Mouse (Mus musculus): ENCODE results near the gene Tpd52l2. TPM values are rescaled to one million over a fixed set of nuclear protein-coding genes. Genes with fewer than 3 reads are reported as not detected.

The Tpd52l2 gene
- polyA plus RNA-seq (2016; fragmentation: Nextera tagmentation; extraction: Ambion mirVana), result 151 and 158 TPM in 2 replicates

DNA sequence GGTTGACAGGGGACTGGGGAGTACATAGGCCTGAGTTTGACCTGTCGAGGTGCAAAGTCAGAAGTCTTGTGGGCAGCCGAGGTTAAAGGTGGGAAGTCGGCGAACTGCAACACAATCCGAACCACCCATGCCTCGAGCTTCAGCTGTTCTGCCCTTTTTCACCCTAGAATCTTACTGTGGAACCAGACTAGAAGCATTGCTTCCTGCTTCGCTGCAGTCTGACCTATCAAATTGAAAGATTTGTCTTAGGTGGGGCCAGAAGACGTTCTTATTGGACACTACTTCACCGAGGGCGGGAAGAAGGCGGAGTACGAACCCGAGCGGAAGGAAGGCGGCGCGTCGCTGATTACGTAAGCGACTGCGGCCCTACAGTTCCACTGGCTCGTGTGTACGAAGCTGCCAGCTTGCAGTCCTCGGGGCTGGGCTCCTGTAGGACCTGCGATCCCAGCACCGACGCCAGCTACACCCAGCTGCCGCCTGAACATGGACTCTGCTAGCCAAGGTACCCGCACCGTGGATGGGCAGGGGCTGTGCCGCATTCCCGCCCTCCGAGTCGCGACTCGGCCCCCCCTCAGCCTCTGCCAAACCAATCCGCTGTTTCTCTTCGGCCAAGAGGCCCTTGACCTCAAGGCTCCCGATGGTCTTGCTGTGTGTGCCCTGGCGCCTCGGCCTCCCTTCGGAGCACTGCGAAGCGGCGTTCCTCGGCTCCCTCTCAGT lies at the start of gene Tpd52l2:
Tpd52l2 (plus strand) TSS at position 312 of the 717 bp plus-strand sequence.
- under 1% methylated on average over 46 of the region's 46 CpGs for WGBS

DNA sequence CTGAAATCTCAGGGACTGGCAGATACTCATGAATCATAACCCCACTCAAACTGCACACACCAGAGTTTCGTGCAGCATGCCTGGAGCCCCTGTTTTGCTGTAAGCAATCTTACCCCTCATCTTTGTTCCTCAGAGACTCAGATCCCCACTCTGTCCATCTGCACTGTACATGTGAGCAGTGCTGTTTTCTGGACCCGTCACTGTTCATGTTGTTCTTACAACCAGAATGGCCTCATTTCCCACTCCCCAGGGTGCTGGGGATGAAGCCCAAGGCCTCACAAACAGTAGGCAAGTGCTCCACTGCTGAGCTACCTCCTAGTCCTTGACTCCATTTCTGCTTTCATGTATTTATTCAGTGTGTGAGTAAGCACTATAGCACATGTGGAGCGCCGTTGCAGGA lies 44.8 kb upstream of the Tpd52l2 start:
- WGBS, result 81% methylated on average over 4 of the region's 4 CpGs
- Histone ChIP-seq H3K36me3 (replicated peaks) (peaks cover 6% of the 10 kb centered on the region), H3K27me3 (ENCODE audit: poor library complexity, severe bottlenecking) (peaks cover 3% of the 10 kb centered on the region), H3K4me1 (peaks cover 3% of the 10 kb centered on the region; the same call in 1 of the 2 replicates), H3K9me3 (peaks cover 4% of the 10 kb centered on the region; the same call in 1 of the 2 replicates), H3K27ac (no peak overlapping the region), H3K4me3 (no peak overlapping the region)
- no peak for DNase-seq (ENCODE audit: extremely low spot score, low spot score)

More for the DNA sequence above, at the start of gene Tpd52l2:
- Histone ChIP-seq H3K27ac (peak within 1 kb of the TSS; percentile 89), H3K9me3 (no peaks in the 10 kb centered on the region), H3K36me3 (replicated peaks) (peaks cover 30% of the 10 kb centered on the region), H3K4me3 (peak within 1 kb of the TSS; percentile 83), H3K4me1 (peaks cover 20% of the 10 kb centered on the region), H3K27me3 (ENCODE audit: poor library complexity, severe bottlenecking) (no peaks in the 10 kb centered on the region)
- DNase-seq (ENCODE audit: extremely low spot score, low spot score), result peak; percentile 93

DNA sequence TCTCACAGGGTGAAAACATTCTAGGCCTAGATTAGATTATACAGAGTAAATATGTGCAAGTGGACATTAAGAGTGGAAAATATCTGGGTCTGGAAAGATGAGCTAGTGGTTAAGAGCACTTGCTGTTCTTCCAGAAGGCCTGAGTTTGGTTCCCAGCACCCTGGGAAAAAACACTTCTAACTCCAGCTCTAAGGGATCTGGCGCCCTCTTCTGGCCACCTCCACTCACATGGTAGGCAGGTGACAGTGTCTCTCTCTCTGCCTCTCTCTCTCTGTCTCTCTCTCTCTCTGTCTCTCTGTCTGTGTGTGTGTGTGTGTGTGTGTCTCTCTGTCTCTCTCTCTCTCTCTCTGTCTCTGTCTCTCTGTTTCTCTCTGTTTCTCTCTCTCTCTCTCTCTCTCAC lies 43.7 kb upstream of the Tpd52l2 start:
- no peak for DNase-seq (ENCODE audit: extremely low spot score, low spot score)
- Histone ChIP-seq H3K36me3 (replicated peaks) (peaks cover 6% of the 10 kb centered on the region), H3K27me3 (ENCODE audit: poor library complexity, severe bottlenecking) (peaks cover 13% of the 10 kb centered on the region), H3K4me1 (peaks cover 13% of the 10 kb centered on the region), H3K4me3 (no peak overlapping the region), H3K9me3 (peaks cover 4% of the 10 kb centered on the region; the same call in 1 of the 2 replicates), H3K27ac (no peak overlapping the region)
- WGBS, result 45% methylated on average over 1 of the region's 1 CpGs

DNA sequence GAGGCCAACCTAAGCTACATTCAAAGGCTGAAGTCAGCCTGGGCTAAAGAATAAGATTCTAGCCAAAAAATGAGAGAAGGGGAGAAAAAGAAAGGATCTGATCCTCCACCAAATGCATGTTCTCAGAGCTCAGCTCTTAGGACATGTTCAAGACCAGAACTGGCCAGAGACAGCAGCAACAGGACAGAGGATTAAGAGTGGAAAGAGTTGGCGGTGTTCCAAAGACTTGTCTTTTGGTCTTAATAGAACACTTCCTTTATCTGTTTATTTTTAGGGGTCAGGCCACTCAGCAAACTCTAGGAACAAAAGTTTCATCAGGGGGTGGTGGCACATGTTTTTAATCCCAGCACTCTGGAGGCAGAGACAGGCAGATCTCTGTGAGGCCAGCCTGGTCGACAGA lies 41.0 kb upstream of the Tpd52l2 start:
- H3K27ac ChIP-seq, result no peak overlapping the region
- H3K4me1 ChIP-seq, result peaks cover 33% of the 10 kb centered on the region
- 82% methylated on average over 2 of the region's 2 CpGs for WGBS
- H3K27me3 ChIP-seq (ENCODE audit: poor library complexity, severe bottlenecking), result peaks cover 14% of the 10 kb centered on the region
- peaks cover 6% of the 10 kb centered on the region for H3K36me3 ChIP-seq (replicated peaks)
- H3K4me3 ChIP-seq, result no peak overlapping the region
- H3K9me3 ChIP-seq, result peaks cover 4% of the 10 kb centered on the region; the same call in 1 of the 2 replicates
- no peak for DNase-seq (ENCODE audit: extremely low spot score, low spot score)

DNA sequence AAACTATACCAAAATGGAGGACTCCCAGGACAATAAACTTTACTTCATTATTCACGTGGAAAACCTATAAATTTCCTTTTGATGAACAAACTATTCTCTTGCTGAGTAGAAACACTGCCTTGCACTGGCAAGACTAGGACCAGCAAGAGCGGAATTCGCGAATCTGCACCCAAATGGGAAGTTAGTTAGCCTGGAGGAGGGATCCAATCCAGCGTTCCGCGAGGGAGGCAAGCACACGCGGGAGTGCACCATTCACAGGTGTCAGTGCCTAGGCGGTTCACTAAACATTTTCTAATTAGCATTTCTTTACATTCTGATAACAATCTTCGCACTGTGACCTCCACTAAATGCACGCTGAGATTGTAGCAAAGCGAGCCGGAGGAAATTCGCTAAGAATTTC lies 39.1 kb upstream of the Tpd52l2 start:
- Histone ChIP-seq H3K27ac (no peak overlapping the region), H3K9me3 (peaks cover 4% of the 10 kb centered on the region; the same call in 1 of the 2 replicates), H3K27me3 (ENCODE audit: poor library complexity, severe bottlenecking) (peaks cover 17% of the 10 kb centered on the region), H3K4me1 (peaks cover 40% of the 10 kb centered on the region), H3K4me3 (peak overlapping the region; percentile 99), H3K36me3 (replicated peaks) (peaks cover 6% of the 10 kb centered on the region)
- WGBS, result 3% methylated on average over 15 of the region's 15 CpGs
- DNase-seq (ENCODE audit: extremely low spot score, low spot score), result no peak

DNA sequence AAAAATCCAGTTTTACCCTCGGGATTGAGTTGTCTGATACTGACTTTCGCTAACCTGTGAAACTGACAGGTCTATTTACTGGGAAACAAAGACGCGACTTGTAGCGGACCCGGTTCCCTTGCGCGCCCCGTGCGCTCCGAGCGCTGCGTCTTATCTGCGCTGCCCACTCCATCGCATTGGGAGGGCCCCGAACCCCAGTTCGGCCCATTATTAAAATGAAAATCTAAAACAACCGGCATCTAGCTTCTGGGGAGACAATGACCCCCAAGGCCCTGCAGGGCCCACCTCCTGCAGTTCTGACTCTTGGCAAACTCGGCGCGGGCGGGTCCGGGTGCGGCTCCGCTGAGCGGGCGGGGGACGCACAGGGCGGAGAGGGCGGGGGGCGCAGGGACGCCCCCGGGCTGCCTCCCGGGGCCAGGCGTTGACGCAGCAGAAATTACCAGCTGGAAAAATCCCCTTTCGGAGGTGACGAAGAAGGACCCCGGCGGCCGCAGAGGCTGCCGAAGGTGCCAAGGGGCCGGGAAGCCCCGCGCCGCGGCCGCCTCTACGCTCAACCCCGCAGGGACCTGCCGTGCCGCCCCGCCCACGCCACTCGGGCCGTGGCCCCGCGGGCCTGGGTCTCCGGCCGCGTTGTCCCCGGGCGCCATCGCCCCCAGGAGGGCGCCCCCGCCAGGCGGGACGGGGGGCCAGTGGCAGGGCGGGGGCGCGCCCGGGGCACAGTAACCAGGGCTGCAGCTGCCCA lies 38.4 kb upstream of the Tpd52l2 start:
- WGBS, result under 1% methylated on average over 69 of the region's 72 CpGs
- peak; percentile 48 for DNase-seq (ENCODE audit: extremely low spot score, low spot score)

DNA sequence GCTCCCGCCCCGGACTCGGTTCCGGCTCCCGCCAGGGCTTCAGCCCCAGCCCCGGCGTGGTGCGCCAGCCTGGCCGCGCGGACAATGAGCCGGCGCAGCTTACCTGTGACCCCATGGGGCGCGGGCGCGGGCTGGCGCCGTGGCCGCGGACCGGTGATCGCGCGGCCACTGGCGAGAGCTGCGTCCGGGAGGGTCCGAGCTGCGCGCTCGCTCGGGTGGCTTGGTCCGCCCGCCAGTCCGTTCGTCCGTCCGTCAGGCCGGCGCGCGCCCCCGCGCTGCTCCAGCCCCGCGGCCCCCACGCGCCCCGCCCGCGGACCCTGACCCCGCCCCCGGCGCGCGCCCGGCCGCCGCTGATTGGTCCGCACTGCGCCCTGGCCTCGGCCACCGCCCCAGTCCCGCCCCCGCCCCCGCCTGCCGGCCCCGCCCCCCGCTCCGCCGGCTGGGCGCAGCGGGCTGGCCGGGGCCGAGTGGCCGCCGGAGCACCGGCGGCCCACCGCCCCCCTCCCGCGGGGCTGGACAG lies 37.7 kb upstream of the Tpd52l2 start, which contains the start of gene Zbtb46:
Zbtb46 (minus strand) TSS at position 274 of the 520 bp plus-strand sequence.
- H3K4me3 ChIP-seq, result peak within 1 kb of the TSS; percentile 99
- no peaks in the 10 kb centered on the region for H3K9me3 ChIP-seq
- peaks cover 17% of the 10 kb centered on the region for H3K27me3 ChIP-seq (ENCODE audit: poor library complexity, severe bottlenecking)
- 1% methylated on average over 78 of the region's 83 CpGs for WGBS
- H3K36me3 ChIP-seq (replicated peaks), result no peaks in the 10 kb centered on the region
- DNase-seq (ENCODE audit: extremely low spot score, low spot score), result peak; percentile 83
- peaks cover 47% of the 10 kb centered on the region for H3K4me1 ChIP-seq
- peak within 1 kb of the TSS; percentile 92 for H3K27ac ChIP-seq

More for the DNA sequence above, 38.4 kb upstream of the Tpd52l2 start:
- Histone ChIP-seq H3K4me1 (peaks cover 47% of the 10 kb centered on the region), H3K36me3 (replicated peaks) (peaks cover 1% of the 10 kb centered on the region; the same call in 1 of the 2 replicates), H3K4me3 (peak overlapping the region; percentile 99), H3K27ac (peak overlapping the region; percentile 92), H3K27me3 (ENCODE audit: poor library complexity, severe bottlenecking) (peaks cover 17% of the 10 kb centered on the region), H3K9me3 (no peaks in the 10 kb centered on the region)

DNA sequence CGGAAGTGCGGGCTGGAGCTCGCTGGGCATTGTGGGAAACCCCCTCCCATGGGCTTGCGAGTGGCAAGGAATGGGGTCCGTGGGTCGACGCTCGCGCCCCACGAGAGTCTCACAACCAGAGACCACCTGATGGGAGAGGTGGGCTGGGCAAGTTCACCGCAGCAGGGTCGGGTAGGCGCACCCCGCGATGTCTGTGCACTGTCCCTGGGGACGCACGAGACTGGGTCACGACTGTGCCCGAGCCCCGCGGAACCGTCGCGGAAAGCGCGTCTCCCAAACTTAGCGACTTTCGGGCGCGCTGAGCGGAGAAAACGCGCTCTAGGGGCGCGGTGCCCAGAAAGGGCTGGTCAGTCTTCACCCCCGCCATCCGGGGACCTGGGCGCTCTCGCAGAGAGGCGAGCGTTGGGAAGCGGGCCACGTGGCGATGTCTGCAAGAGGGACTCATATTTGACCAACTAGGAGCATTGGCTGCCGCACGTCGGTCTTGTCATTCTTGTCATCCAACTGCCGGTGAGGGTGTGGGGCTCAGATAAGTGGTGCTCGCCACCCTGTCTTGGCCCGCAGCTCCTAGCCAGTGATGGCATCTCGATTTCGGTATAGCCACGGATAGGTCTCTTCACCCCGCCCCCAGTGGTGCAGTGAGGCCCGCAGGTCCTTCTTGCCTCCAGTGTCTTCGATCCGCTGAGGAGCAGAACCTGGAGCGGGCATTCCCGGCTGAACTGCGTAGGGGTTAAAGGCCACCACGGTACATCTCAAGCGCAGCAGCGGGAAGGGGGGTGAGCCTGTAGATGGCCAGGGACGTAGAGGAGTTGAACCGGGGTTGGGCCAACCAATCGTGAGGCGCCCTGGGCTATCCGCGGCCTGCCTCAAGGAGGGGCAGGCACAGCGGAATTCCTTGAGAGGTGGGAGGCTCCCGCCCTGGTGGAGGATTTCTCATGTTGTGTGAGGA lies 37.0 kb upstream of the Tpd52l2 start:
- Histone ChIP-seq H3K4me3 (peak overlapping the region; percentile 99), H3K27me3 (ENCODE audit: poor library complexity, severe bottlenecking) (peaks cover 25% of the 10 kb centered on the region), H3K27ac (peak overlapping the region; percentile 92), H3K4me1 (peaks cover 47% of the 10 kb centered on the region), H3K36me3 (replicated peaks) (no peaks in the 10 kb centered on the region), H3K9me3 (no peaks in the 10 kb centered on the region)
- peak; percentile 70 for DNase-seq (ENCODE audit: extremely low spot score, low spot score)
- WGBS, result under 1% methylated on average over 70 of the region's 71 CpGs

DNA sequence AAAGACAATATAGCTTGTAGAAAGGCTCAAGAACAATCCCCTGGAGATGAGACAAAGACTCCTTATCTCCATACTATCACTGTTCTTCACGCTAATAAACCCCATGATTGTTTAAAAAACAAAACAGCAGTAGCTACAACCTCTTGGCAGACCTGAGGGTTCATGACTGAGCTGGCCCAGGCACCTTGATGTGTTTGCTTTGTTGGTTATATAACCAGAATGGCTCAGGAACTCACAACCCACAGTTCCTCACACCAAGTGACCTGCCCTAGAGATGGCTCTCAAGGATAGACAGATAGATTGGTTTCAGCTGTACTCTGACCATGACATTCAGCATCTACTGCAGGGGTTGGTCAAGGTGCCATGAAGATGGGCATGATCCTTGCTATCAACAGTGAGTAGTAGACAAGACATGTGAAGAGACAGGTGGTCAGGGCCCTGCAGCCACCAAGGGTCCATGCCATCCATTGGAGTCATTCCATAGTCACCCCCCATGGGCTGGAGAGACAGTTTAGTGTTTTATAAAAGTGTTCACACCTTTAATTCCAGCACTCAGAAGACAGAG lies 35.3 kb upstream of the Tpd52l2 start:
- no peak overlapping the region for H3K4me3 ChIP-seq
- WGBS, result 86% methylated on average over 1 of the region's 1 CpGs
- peaks cover 47% of the 10 kb centered on the region for H3K4me1 ChIP-seq
- H3K9me3 ChIP-seq, result no peaks in the 10 kb centered on the region
- H3K27me3 ChIP-seq (ENCODE audit: poor library complexity, severe bottlenecking), result peaks cover 25% of the 10 kb centered on the region
- no peak overlapping the region for H3K27ac ChIP-seq
- H3K36me3 ChIP-seq (replicated peaks), result no peaks in the 10 kb centered on the region
- DNase-seq (ENCODE audit: extremely low spot score, low spot score), result no peak

DNA sequence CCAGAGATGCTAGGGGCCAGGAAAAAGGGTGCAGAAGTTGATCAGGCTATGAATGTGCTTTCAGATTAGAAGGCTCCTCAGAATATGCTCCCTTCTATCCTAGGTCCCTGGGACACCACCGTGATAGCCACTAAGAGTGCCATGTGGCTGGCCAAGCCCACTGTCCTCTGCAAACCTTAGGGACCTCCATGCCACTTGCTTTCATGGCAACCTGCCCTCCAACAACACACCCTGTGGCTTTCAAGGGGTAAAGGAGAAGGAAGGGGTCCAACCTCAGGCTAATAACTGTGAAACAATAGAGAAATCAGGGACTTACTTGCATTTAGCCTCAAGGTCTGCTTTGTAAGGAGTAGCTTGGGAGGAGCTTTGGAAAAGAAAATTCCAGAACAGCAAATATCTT lies 34.3 kb upstream of the Tpd52l2 start:
- no peak overlapping the region for H3K27ac ChIP-seq
- 94% methylated on average over 1 of the region's 1 CpGs for WGBS

DNA sequence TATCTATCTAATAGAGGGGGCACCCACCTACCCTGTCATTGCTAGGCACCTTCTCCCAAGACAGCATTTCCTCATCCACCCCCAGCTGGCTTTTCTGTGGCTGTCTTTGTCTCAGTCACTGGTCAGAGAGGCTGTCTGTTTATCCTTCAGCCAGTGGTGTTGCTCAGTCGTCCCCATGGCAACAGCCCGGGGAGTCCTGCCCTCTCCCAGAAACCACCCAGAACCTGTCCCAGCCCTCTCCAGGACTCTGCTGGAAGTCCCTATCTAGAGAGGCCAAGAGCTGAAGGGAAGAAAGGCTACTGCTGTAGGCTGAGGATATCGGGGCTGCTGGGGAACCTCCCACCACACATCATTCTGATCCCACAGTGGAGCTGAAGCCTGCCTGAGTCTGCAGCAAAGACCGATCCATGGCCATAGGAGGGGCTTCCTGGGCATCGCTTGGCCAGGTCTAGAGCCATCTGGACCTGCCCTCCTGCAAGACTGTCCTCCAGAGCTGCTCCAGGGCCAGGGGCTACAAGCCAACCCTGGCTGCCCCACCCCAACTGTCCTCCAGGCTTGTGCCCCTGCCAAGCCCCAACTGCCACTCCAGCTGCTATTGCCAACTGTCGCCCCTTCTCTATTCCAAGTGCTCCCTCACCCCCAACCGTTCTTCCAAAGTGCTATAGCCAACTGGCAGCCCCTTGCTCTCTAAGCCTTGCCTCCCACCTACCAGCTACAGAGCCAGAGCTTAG lies 33.8 kb upstream of the Tpd52l2 start:
- Histone ChIP-seq H3K27me3 (ENCODE audit: poor library complexity, severe bottlenecking) (peaks cover 12% of the 10 kb centered on the region), H3K9me3 (no peaks in the 10 kb centered on the region), H3K36me3 (replicated peaks) (no peaks in the 10 kb centered on the region), H3K27ac (no peak overlapping the region), H3K4me1 (peaks cover 36% of the 10 kb centered on the region), H3K4me3 (no peak overlapping the region)
- 46% methylated on average over 7 of the region's 7 CpGs for WGBS
- peak; percentile 36 for DNase-seq (ENCODE audit: extremely low spot score, low spot score)

More for the DNA sequence above, 34.3 kb upstream of the Tpd52l2 start:
- no peak for DNase-seq (ENCODE audit: extremely low spot score, low spot score)
- Histone ChIP-seq H3K9me3 (no peaks in the 10 kb centered on the region), H3K36me3 (replicated peaks) (no peaks in the 10 kb centered on the region), H3K4me3 (no peak overlapping the region), H3K4me1 (peaks cover 41% of the 10 kb centered on the region), H3K27me3 (ENCODE audit: poor library complexity, severe bottlenecking) (peaks cover 17% of the 10 kb centered on the region)

Measured in forebrain, embryonic 10.5 days (tissue).